Mouse (Mus musculus): ENCODE data around the gene Wsb2. TPM values are rescaled to one million over a fixed set of nuclear protein-coding genes. Genes with fewer than 3 reads are reported as not detected.
"Not testable (repeated sequence)": the region's sequence is repeated elsewhere in the genome, so short reads cannot be mapped to it uniquely, and the experiment has no call there.

Wsb2 gene
- polyA plus RNA-seq, 1 experiment from 2014 or later: 92.6 TPM

- H3K4me3 ChIP-seq (ENCODE audit: control insufficient read depth in 1 of 2, insufficient read depth in 1 of 2, low read depth in 1 of 2, low read length in 2 of 2): no peak overlapping the region
- WGBS: 56% methylated on average over 6 of the region's 6 CpGs
- H3K27ac ChIP-seq (replicated peaks in 1 of 2; ENCODE audit: control insufficient read depth in 1 of 2, insufficient read depth in 1 of 2, low read depth in 2 of 2, low read length in 2 of 2): no peak overlapping the region
- H3K36me3 ChIP-seq (ENCODE audit: control insufficient read depth, insufficient read depth, low read length): peaks cover 7% of the 10 kb centered on the region; the same call in 1 of the 2 replicates
- ATAC-seq (ENCODE audit: insufficient number of reproducible peaks, insufficient read depth, low FRiP score, low read depth): no peak
- H3K27me3 ChIP-seq (ENCODE audit: control insufficient read depth, insufficient read depth, low read length): no peaks in the 10 kb centered on the region
- H3K9ac ChIP-seq (ENCODE audit: low read length): no peak overlapping the region
- H3K4me1 ChIP-seq (ENCODE audit: control insufficient read depth in 2 of 2, insufficient read depth in 2 of 2, low read length in 2 of 2): no peaks in the 10 kb centered on the region
- no peak overlapping the region for H3K4me2 ChIP-seq (ENCODE audit: low read length)
- H3K9me3 ChIP-seq (ENCODE audit: control insufficient read depth, low read length): no peaks in the 10 kb centered on the region
Measured at GRCm38 (mm10) chr5:117326408-117326807, 30.7 kb upstream of the Wsb2 start.

- Histone ChIP-seq H3K9me3 (ENCODE audit: control insufficient read depth, low read length) (no peaks in the 10 kb centered on the region), H3K4me2 (ENCODE audit: low read length) (no peak overlapping the region), H3K4me1 (ENCODE audit: control insufficient read depth in 2 of 2, insufficient read depth in 2 of 2, low read length in 2 of 2) (no peaks in the 10 kb centered on the region), H3K36me3 (ENCODE audit: control insufficient read depth, insufficient read depth, low read length) (peaks cover 9% of the 10 kb centered on the region), H3K4me3 (ENCODE audit: control insufficient read depth in 1 of 2, insufficient read depth in 1 of 2, low read depth in 1 of 2, low read length in 2 of 2) (no peak overlapping the region), H3K27ac (replicated peaks in 1 of 2; ENCODE audit: control insufficient read depth in 1 of 2, insufficient read depth in 1 of 2, low read depth in 2 of 2, low read length in 2 of 2) (no peak overlapping the region), H3K9ac (ENCODE audit: low read length) (no peak overlapping the region), H3K27me3 (ENCODE audit: control insufficient read depth, insufficient read depth, low read length) (no peaks in the 10 kb centered on the region)
- WGBS: 89% methylated on average over 7 of the region's 7 CpGs
- no peak for ATAC-seq (ENCODE audit: insufficient number of reproducible peaks, insufficient read depth, low FRiP score, low read depth)
Measured at GRCm38 (mm10) chr5:117330457-117330856, 26.6 kb upstream of the Wsb2 start.

GRCm38 (mm10) chr5:117337999-117338398, 19.1 kb upstream of the Wsb2 start:
- no peak for ATAC-seq (ENCODE audit: insufficient number of reproducible peaks, insufficient read depth, low FRiP score, low read depth)
- H3K36me3 ChIP-seq (ENCODE audit: control insufficient read depth, insufficient read depth, low read length): peaks cover 44% of the 10 kb centered on the region
- H3K27ac ChIP-seq (replicated peaks in 1 of 2; ENCODE audit: control insufficient read depth in 1 of 2, insufficient read depth in 1 of 2, low read depth in 2 of 2, low read length in 2 of 2): no peak overlapping the region
- H3K9me3 ChIP-seq (ENCODE audit: control insufficient read depth, low read length): no peaks in the 10 kb centered on the region
- no peaks in the 10 kb centered on the region for H3K4me1 ChIP-seq (ENCODE audit: control insufficient read depth in 2 of 2, insufficient read depth in 2 of 2, low read length in 2 of 2)
- H3K4me2 ChIP-seq (ENCODE audit: low read length): no peak overlapping the region
- 86% methylated on average over 10 of the region's 10 CpGs for WGBS
- H3K27me3 ChIP-seq (ENCODE audit: control insufficient read depth, insufficient read depth, low read length): no peaks in the 10 kb centered on the region
- no peak overlapping the region for H3K4me3 ChIP-seq (ENCODE audit: control insufficient read depth in 1 of 2, insufficient read depth in 1 of 2, low read depth in 1 of 2, low read length in 2 of 2)
- H3K9ac ChIP-seq (ENCODE audit: low read length): no peak overlapping the region

- ATAC-seq (ENCODE audit: insufficient number of reproducible peaks, insufficient read depth, low FRiP score, low read depth): no peak
- no peak overlapping the region for H3K27ac ChIP-seq (replicated peaks in 1 of 2; ENCODE audit: control insufficient read depth in 1 of 2, insufficient read depth in 1 of 2, low read depth in 2 of 2, low read length in 2 of 2)
- H3K9ac ChIP-seq (ENCODE audit: low read length): no peak overlapping the region
- no peaks in the 10 kb centered on the region for H3K27me3 ChIP-seq (ENCODE audit: control insufficient read depth, insufficient read depth, low read length)
- 79% methylated on average over 8 of the region's 8 CpGs for WGBS
- no peak overlapping the region for H3K4me3 ChIP-seq (ENCODE audit: control insufficient read depth in 1 of 2, insufficient read depth in 1 of 2, low read depth in 1 of 2, low read length in 2 of 2)
- no peaks in the 10 kb centered on the region for H3K4me1 ChIP-seq (ENCODE audit: control insufficient read depth in 2 of 2, insufficient read depth in 2 of 2, low read length in 2 of 2)
- no peaks in the 10 kb centered on the region for H3K9me3 ChIP-seq (ENCODE audit: control insufficient read depth, low read length)
- no peak overlapping the region for H3K4me2 ChIP-seq (ENCODE audit: low read length)
- H3K36me3 ChIP-seq (ENCODE audit: control insufficient read depth, insufficient read depth, low read length): peaks cover 46% of the 10 kb centered on the region
Measured at GRCm38 (mm10) chr5:117338503-117338902, 18.6 kb upstream of the Wsb2 start.

- WGBS: 81% methylated on average over 6 of the region's 6 CpGs
- no peaks in the 10 kb centered on the region for H3K27me3 ChIP-seq (ENCODE audit: control insufficient read depth, insufficient read depth, low read length)
- no peak overlapping the region for H3K27ac ChIP-seq (replicated peaks in 1 of 2; ENCODE audit: control insufficient read depth in 1 of 2, insufficient read depth in 1 of 2, low read depth in 2 of 2, low read length in 2 of 2)
- H3K4me2 ChIP-seq (ENCODE audit: low read length): no peak overlapping the region
- H3K4me1 ChIP-seq (ENCODE audit: control insufficient read depth in 2 of 2, insufficient read depth in 2 of 2, low read length in 2 of 2): no peaks in the 10 kb centered on the region
- H3K9ac ChIP-seq (ENCODE audit: low read length): no peak overlapping the region
- no peak for ATAC-seq (ENCODE audit: insufficient number of reproducible peaks, insufficient read depth, low FRiP score, low read depth)
- peaks cover 46% of the 10 kb centered on the region for H3K36me3 ChIP-seq (ENCODE audit: control insufficient read depth, insufficient read depth, low read length)
- H3K4me3 ChIP-seq (ENCODE audit: control insufficient read depth in 1 of 2, insufficient read depth in 1 of 2, low read depth in 1 of 2, low read length in 2 of 2): no peak overlapping the region
- no peaks in the 10 kb centered on the region for H3K9me3 ChIP-seq (ENCODE audit: control insufficient read depth, low read length)
Measured at GRCm38 (mm10) chr5:117340081-117340480, 17.0 kb upstream of the Wsb2 start.

DNA sequence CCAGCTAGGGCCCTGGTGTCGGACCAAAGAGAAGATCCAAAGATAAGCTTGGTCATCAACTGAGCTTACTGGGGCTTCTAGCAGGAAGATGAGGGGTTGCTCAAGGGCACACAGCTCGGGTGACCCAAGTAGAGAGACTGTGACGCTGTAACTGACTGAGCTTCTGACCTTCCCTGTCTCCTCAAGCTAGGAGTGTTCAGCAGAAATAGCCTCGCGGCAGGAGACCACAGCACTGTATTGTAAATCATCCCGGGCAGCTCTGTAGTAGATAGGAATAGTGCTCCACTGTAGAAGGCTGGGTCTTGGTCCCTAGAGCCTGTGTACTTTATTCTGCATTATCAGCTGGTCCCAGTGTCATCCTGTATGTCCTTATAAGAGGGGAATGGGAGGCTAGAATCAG, 15.2 kb upstream of the Wsb2 start:
- Histone ChIP-seq H3K36me3 (ENCODE audit: control insufficient read depth, insufficient read depth, low read length) (peaks cover 39% of the 10 kb centered on the region), H3K9me3 (ENCODE audit: control insufficient read depth, low read length) (no peaks in the 10 kb centered on the region), H3K4me3 (ENCODE audit: control insufficient read depth in 1 of 2, insufficient read depth in 1 of 2, low read depth in 1 of 2, low read length in 2 of 2) (no peak overlapping the region), H3K27ac (replicated peaks in 1 of 2; ENCODE audit: control insufficient read depth in 1 of 2, insufficient read depth in 1 of 2, low read depth in 2 of 2, low read length in 2 of 2) (no peak overlapping the region), H3K4me1 (ENCODE audit: control insufficient read depth in 2 of 2, insufficient read depth in 2 of 2, low read length in 2 of 2) (no peaks in the 10 kb centered on the region), H3K4me2 (ENCODE audit: low read length) (no peak overlapping the region), H3K27me3 (ENCODE audit: control insufficient read depth, insufficient read depth, low read length) (no peaks in the 10 kb centered on the region), H3K9ac (ENCODE audit: low read length) (no peak overlapping the region)
- 53% methylated on average over 6 of the region's 6 CpGs for WGBS
- ATAC-seq (ENCODE audit: insufficient number of reproducible peaks, insufficient read depth, low FRiP score, low read depth): no peak

- peaks cover 20% of the 10 kb centered on the region for H3K36me3 ChIP-seq (ENCODE audit: control insufficient read depth, insufficient read depth, low read length)
- H3K9ac ChIP-seq (ENCODE audit: low read length); H3K4me1 ChIP-seq (ENCODE audit: control insufficient read depth in 2 of 2, insufficient read depth in 2 of 2, low read length in 2 of 2); H3K4me3 ChIP-seq (ENCODE audit: control insufficient read depth in 1 of 2, insufficient read depth in 1 of 2, low read depth in 1 of 2, low read length in 2 of 2); H3K27ac ChIP-seq (replicated peaks in 1 of 2; ENCODE audit: control insufficient read depth in 1 of 2, insufficient read depth in 1 of 2, low read depth in 2 of 2, low read length in 2 of 2); ATAC-seq (ENCODE audit: insufficient number of reproducible peaks, insufficient read depth, low FRiP score, low read depth); H3K9me3 ChIP-seq (ENCODE audit: control insufficient read depth, low read length); H3K4me2 ChIP-seq (ENCODE audit: low read length); H3K27me3 ChIP-seq (ENCODE audit: control insufficient read depth, insufficient read depth, low read length): not testable (repeated sequence)
- WGBS: 88% methylated on average over 5 of the region's 5 CpGs
Measured at GRCm38 (mm10) chr5:117344496-117344895, 12.6 kb upstream of the Wsb2 start.

DNA sequence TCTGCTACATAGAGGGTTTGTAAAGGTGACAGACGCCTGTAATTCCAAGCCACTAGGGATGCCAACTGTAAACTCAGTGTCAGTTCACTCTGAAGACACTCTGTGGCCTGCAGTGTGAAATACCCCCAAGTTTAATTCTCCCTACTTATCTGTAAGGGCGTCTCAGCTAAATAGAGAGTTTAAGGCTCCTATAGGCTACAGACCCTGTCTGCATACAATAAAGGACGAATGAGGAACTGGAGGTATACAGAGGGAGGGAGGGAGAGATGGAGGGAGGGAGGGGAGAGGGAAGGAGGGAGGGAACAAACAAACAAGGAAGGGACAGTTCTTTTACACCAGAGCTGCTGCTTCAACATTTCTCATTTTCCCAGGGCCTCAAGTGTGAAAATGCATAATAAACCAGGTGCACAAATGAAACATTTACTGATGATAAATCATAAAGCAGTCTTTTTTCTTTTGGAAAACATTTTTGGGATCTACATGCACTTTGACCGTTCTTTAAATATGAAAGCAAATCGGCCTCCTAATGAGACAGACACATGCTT, 11.6 kb upstream of the Wsb2 start:
- Histone ChIP-seq H3K4me1 (ENCODE audit: control insufficient read depth in 2 of 2, insufficient read depth in 2 of 2, low read length in 2 of 2) (no peaks in the 10 kb centered on the region), H3K27ac (replicated peaks in 1 of 2; ENCODE audit: control insufficient read depth in 1 of 2, insufficient read depth in 1 of 2, low read depth in 2 of 2, low read length in 2 of 2) (no peak overlapping the region), H3K36me3 (ENCODE audit: control insufficient read depth, insufficient read depth, low read length) (peaks cover 16% of the 10 kb centered on the region), H3K4me3 (ENCODE audit: control insufficient read depth in 1 of 2, insufficient read depth in 1 of 2, low read depth in 1 of 2, low read length in 2 of 2) (no peak overlapping the region), H3K9me3 (ENCODE audit: control insufficient read depth, low read length) (no peaks in the 10 kb centered on the region), H3K4me2 (ENCODE audit: low read length) (no peak overlapping the region), H3K27me3 (ENCODE audit: control insufficient read depth, insufficient read depth, low read length) (no peaks in the 10 kb centered on the region), H3K9ac (ENCODE audit: low read length) (no peak overlapping the region)
- 78% methylated on average over 5 of the region's 5 CpGs for WGBS
- ATAC-seq (ENCODE audit: insufficient number of reproducible peaks, insufficient read depth, low FRiP score, low read depth): no peak
